Mouse (Mus musculus): ENCODE data around the gene Hist1h3d.
"Not testable (repeated sequence)": the region's sequence is repeated elsewhere in the genome, so short reads cannot be mapped to it uniquely, and the experiment has no call there.

The Hist1h3d gene

DNA sequence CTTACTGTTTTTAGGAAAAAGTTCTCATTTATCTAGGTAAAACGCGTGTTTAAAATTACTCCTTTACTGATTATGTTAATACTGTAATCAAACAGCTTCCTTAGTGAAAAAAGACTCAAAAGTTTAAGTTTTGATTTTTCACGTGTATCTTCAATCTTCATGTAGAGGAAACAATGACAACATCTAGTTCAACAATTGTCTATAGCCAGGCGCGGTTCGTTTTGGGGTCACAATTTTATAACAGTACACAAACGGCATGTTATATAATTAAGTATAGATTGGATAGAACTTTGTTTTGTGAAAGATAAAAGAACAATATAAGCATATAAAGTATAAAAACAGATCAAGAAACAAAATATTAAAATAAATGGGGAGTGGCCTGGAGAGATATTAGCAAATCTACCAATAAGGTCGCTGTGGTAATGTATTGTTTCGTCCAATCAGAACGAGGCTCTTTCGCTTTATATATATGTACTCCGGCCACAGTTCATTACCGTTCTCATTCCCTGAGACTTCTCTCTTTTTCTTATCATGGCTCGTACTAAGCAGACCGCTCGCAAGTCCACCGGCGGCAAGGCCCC lies at the start of gene Hist1h3d:
Gene Hist1h3d, plus strand, starts transcription at position 493 of the 581 bp plus-strand sequence.
- DNase-seq = no peak

- no peak for DNase-seq
Measured at GRCm38 (mm10) chr13:23525901-23526300, 49.7 kb upstream of the Hist1h3d start.

DNA sequence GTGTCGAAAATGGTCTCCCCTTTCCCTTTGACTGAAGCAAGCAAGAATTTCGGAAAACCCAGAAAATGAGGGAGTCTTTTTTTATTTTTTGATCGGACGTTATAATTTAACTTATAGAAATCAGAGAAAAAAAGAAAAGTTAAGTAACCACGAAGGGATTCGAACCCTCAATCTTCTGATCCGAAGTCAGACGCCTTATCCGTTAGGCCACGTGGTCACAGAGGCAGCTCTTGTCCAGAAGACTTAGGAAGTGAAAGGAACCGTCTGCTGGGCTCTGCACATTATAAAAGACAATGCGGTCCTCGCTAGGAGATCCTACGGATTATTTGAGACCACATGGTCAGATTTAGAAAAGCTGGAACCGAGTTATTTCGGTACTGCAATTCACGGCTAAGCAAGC lies 49.3 kb upstream of the Hist1h3d start:
- peak; percentile 84 for DNase-seq

DNA sequence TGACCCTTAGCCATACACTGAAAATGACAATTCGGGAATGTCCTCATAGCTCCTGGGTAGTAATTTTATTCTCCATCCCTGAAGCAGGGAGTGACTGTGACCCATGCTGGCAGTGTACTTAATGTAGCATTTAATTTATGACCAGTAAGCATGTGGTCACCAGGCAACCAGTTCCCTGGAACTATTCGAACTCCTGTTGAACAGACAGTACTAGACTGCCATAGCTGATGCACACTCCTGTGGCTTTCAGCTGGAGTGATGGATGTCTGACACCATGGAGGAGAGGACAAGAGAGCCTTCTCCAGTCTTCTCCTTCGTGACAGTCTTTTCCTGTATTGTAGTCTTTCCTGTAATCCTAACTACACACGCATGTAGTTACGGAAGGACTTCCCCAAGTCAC lies 46.6 kb upstream of the Hist1h3d start:
- DNase-seq = no peak

DNA sequence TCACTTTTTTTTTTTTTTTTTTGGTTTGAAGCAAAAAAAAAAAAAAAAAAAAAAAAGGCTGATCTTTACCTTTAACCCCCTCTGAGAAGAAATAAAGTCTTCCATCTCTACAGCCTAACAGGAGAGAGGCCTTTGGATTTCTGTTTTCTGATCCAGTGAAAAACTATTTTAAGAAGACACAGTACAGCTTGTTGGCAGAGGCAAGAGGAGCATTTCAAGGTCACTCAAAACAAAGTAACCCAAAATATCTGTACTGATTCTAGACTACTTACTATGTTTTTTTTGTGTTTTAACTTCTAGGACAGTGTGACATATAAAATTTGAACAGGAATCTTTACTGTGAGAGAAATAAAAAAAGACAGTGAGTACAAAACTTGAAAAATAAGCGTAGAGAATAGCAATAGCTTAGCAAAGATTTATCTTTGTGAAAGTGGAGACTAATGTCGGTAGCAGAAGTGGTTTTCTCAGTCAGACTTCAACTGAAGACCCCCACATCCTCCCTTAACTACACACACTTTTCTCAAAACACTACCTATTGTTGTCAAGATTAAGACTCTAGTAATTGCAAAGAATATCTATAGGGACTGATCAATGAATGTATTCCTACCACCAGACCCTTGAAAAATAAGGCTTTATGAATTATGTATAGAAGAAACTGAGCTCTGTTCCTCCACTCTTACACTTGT lies 45.9 kb upstream of the Hist1h3d start:
- DNase-seq = no peak

DNA sequence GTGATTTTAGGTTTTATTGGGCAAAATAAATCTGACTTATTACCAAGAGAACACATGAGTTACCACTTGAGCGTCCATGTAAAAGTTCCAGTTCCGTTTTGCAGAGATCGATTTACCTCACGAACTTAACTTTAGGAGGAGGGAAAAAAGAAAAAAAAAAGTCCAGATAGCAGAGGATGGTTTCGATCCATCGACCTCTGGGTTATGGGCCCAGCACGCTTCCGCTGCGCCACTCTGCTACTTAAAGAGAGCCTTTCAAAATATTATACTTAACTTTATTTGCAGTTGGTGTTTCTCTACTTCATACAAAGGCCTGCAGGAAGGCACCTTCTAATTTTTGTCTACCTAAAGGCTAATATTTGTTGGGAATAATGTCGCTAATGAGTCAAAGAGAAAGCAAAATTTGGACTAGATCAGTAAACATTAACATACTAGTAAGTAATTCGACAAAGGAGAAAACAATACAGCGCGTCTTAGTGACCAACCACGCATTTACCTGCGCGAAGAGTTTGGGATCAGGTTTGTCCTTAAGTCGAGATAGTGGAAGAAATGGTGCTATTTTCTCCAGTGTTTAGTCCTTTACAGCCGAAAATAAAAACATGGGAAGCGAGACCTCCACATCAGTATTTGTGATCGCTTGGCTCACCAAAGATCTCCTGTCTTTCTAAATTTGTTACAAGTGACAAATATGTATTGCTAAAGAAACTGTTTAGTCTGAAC lies 45.2 kb upstream of the Hist1h3d start:
- peak; percentile 61 for DNase-seq

GRCm38 (mm10) chr13:23530901-23531875 lies 44.4 kb upstream of the Hist1h3d start, which contains the start of gene Hist1h4h:
Hist1h4h (plus strand) TSS chr13:23531050.
- DNase-seq = peak; percentile 97

- no peak for DNase-seq
Measured at GRCm38 (mm10) chr13:23532262-23533075, 43.1 kb upstream of the Hist1h3d start.

- peak; percentile 62 for DNase-seq
Measured at GRCm38 (mm10) chr13:23533560-23534367, 41.8 kb upstream of the Hist1h3d start, which contains the start of gene Hist1h2af. Hist1h2af (plus strand) TSS chr13:23533906.

DNA sequence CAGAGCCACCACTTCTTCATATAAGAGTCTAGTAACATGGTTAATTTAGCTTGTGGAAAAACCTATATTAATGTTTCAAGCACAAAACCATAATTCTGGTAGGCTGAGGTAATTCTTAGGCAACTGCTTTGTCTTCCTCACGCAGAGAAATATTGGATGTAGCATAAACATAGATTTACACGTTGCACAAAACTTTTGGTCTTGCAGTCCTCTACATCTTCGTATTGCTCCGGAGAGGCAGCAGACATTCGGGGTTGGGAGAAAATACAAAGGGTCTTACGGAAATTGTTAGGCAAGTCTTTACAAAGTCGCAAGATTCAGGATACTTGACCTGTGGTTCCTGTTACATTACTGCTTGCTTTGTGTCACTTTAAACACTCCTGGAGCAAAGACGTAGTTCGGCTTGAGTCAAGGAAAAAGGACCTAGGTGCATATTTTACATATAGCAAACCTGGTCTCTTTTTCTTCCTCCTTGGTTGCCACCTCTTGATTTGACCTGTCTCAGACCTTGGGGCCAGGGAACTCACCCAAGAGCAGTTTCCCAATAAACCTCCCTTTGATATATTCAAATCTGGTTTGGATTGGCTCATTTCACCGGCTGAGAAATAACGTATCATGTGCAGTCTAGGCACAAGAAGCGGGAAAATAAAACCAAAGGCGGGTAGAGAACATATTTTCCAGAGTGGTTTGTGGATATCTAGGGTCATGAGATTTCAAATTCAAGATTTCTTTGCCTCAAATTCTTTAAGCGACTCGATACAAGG lies 41.0 kb upstream of the Hist1h3d start:
- DNase-seq = no peak

DNA sequence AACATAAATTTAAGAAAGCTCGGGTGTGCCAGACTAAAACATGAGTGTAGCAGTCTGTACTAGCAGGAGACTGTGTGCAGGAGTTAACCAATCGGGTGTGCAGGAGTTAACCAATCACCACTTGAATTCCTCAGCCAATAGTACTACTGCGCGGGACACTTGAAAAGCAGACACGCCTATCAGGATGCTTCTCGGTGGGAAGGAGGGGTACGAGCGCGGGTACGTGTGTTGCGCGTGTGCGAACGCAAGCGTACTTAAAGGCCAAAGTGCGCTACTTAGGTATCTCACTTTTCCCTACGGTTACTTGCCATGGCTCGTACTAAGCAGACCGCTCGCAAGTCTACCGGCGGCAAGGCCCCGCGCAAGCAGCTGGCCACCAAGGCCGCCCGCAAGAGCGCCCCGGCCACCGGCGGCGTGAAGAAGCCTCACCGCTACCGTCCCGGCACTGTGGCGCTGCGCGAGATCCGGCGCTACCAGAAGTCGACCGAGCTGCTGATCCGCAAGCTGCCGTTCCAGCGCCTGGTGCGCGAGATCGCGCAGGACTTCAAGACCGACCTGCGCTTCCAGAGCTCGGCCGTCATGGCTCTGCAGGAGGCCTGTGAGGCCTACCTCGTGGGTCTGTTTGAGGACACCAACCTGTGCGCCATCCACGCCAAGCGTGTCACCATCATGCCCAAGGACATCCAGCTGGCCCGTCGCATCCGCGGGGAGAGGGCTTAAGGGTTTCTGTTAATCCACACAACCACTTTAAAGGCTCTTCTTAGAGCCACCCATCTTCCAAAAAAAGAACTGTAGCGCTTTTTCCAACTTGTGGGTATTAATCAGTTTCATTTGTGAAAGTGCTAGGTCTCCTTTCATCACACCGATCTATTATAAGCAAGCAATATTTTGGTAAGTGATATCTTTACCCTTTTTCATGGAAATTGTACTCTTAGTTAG lies 40.2 kb upstream of the Hist1h3d start, which contains the start of gene Hist1h3g:
Gene Hist1h3g, plus strand, starts transcription at position 286 of the 939 bp plus-strand sequence.
- peak; percentile 71 for DNase-seq

DNA sequence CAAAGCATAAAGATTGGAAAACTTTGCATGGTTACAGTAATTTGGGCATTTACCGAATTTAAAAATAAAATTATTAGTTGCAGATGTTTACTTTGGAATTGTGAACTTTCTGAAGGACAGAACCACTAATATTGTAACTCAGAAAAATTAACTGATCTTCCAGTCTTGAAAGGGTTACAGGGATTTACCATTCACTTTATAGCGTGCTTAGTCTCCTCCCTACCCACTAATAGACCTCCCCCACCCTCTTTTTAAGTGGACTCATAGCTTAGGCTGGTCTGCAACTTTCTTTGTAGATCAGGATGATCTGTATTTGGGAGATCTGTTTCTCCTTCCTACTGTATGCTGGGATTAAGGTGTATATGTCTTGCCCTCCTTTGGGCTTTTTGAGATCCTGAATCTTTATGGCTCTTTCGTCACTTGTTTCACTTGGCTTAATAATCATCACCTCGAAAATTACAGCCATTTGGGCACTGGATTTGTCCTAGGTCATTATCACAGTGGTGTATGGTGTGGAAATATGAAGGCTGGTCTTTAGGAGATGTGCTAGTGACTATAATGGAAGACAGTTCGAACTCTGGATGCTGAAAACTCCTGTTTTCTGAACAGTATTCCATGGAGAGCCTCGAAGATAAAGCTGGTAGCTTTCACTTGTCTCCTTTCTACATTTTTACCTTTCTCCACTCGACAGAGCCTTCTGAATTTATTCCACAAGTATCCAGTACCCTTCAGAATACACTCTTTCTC lies 39.3 kb upstream of the Hist1h3d start:
- no peak for DNase-seq

- no peak for DNase-seq
Measured at GRCm38 (mm10) chr13:23537006-23537710, 38.4 kb upstream of the Hist1h3d start.

GRCm38 (mm10) chr13:23538249-23538648 lies 37.3 kb upstream of the Hist1h3d start:
- DNase-seq = no peak

DNA sequence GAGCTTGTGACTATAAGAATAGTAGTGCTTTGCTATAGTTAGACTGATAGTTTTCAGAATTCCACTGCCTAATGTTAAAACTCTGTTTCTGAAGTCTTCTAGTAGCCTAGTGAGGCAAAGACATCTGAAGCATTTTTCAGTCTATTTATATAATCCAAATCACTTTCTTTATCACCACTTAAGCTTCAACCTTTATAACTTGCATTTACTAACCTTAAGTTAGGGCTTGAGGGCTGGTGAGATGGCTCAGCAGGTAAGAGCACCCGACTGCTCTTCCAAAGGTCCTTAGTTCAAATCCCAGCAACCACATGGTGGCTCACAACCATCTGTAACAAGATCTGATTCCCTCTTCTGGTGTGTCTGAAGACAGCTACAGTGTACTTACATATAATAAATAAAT lies 35.7 kb upstream of the Hist1h3d start:
- DNase-seq = not testable (repeated sequence)

- DNase-seq = no peak
Measured at GRCm38 (mm10) chr13:23541497-23541896, 34.1 kb upstream of the Hist1h3d start.

Data from cerebellum, adult 11 months (tissue).